Mouse (Mus musculus): ENCODE data around the gene Agpat3. TPM values are rescaled to one million over a fixed set of nuclear protein-coding genes. Genes with fewer than 3 reads are reported as not detected.
A peak's percentile ranks its signal among the peaks of the same experiment; 100 is the strongest.
"Not testable (repeated sequence)": the region's sequence is repeated elsewhere in the genome, so short reads cannot be mapped to it uniquely, and the experiment has no call there.

Agpat3 gene
- polyA plus RNA-seq, 1 experiment: 178 TPM

- Histone ChIP-seq H3K4me3 (ENCODE audit: low read depth, low read length) (no peak overlapping the region), H3K36me3 (ENCODE audit: control insufficient read depth, insufficient read depth, low read length) (no peaks in the 10 kb centered on the region), H3K27me3 (ENCODE audit: control insufficient read depth, insufficient read depth, low read length) (0 out of 2 replicates have a peak, but pooled peaks cover 4% of the 10 kb centered on the region), H3K4me1 (ENCODE audit: control insufficient read depth, insufficient read depth, insufficient read length, low read length) (peaks cover 3% of the 10 kb centered on the region; the same call in 1 of the 2 replicates), H3K27ac (ENCODE audit: insufficient read depth, low read depth, low read length) (no peak overlapping the region)
- 85% methylated on average over 2 of the region's 2 CpGs for WGBS
- no peak for TF ChIP-seq CTCF (IDR thresholded peaks at IDR 0.05; ENCODE audit: extremely low read depth, insufficient read length, insufficient replicate concordance, low read depth, low read length)
- no peak for TF ChIP-seq POLR2A (IDR thresholded peaks at IDR 0.05; ENCODE audit: low read depth, low read length)
Observed at GRCm38 (mm10) chr10:78361951-78362350, 9.7 kb upstream of the Agpat3 start.

DNA sequence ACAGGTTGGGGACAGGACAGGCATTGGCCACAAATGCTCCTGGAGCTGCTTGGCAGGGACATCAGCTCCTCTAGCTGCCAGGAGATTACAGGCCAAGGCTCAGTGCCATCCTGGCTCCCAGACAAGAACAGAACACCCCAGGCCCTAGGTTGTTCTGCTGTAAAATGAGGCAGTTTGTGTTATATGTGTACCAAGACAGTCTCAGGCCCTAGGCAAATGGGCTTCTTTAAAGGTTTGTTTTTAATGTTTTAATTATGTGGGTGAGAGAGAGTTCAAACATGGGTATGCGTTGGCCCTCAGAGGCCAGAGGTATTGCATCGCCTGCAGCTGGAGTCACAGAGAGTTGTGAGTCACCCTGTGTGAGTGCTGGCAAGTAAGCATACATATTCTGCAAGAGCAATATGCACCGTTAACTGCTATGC, 8.0 kb upstream of the Agpat3 start:
- H3K27me3 ChIP-seq (ENCODE audit: control insufficient read depth, insufficient read depth, low read length): no peaks in the 10 kb centered on the region
- TF ChIP-seq CTCF (IDR thresholded peaks at IDR 0.05; ENCODE audit: extremely low read depth, insufficient read length, insufficient replicate concordance, low read depth, low read length) (no peak), POLR2A (IDR thresholded peaks at IDR 0.05; ENCODE audit: low read depth, low read length) (no peak)
- H3K36me3 ChIP-seq (ENCODE audit: control insufficient read depth, insufficient read depth, low read length): no peaks in the 10 kb centered on the region
- H3K4me1 ChIP-seq (ENCODE audit: control insufficient read depth, insufficient read depth, insufficient read length, low read length): no peaks in the 10 kb centered on the region
- WGBS: 65% methylated on average over 3 of the region's 3 CpGs
- no peak overlapping the region for H3K4me3 ChIP-seq (ENCODE audit: low read depth, low read length)
- no peak overlapping the region for H3K27ac ChIP-seq (ENCODE audit: insufficient read depth, low read depth, low read length)

DNA sequence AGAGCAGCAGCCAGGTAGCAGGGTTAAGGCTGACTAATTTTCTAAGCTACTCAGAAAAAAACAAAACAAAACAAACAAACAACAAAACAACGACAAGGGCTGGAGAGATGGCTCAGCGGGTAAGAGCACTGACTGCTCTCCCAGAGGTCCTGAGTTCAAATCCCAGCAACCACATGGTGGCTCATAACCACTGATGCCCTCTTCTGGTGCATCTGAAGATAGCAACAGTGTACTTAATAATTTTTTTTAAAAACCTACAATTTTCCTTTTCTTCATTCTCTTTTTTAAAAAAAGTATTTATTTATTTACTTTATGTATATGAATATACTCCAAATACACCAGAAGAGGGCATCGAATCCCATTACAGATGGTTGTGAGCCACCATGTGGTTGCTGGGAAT, 6.7 kb upstream of the Agpat3 start:
- H3K27me3 ChIP-seq (ENCODE audit: control insufficient read depth, insufficient read depth, low read length); H3K4me1 ChIP-seq (ENCODE audit: control insufficient read depth, insufficient read depth, insufficient read length, low read length); H3K36me3 ChIP-seq (ENCODE audit: control insufficient read depth, insufficient read depth, low read length); H3K4me3 ChIP-seq (ENCODE audit: low read depth, low read length); H3K27ac ChIP-seq (ENCODE audit: insufficient read depth, low read depth, low read length): not testable (repeated sequence)
- TF ChIP-seq CTCF (IDR thresholded peaks at IDR 0.05; ENCODE audit: extremely low read depth, insufficient read length, insufficient replicate concordance, low read depth, low read length): peak; percentile 47; the same call in 1 of the 2 replicates
- 87% methylated on average over 3 of the region's 3 CpGs for WGBS

GRCm38 (mm10) chr10:78358266-78358665, 6.0 kb upstream of the Agpat3 start:
- Histone ChIP-seq H3K4me3 (ENCODE audit: low read depth, low read length) (no peak overlapping the region), H3K27me3 (ENCODE audit: control insufficient read depth, insufficient read depth, low read length) (no peaks in the 10 kb centered on the region), H3K27ac (ENCODE audit: insufficient read depth, low read depth, low read length) (no peak overlapping the region), H3K36me3 (ENCODE audit: control insufficient read depth, insufficient read depth, low read length) (no peaks in the 10 kb centered on the region), H3K4me1 (ENCODE audit: control insufficient read depth, insufficient read depth, insufficient read length, low read length) (no peaks in the 10 kb centered on the region)
- TF ChIP-seq POLR2A (IDR thresholded peaks at IDR 0.05; ENCODE audit: low read depth, low read length): no peak
- WGBS: 71% methylated on average over 4 of the region's 4 CpGs

- Histone ChIP-seq H3K27ac (ENCODE audit: insufficient read depth, low read depth, low read length) (no peak overlapping the region), H3K4me1 (ENCODE audit: control insufficient read depth, insufficient read depth, insufficient read length, low read length) (no peaks in the 10 kb centered on the region), H3K4me3 (ENCODE audit: low read depth, low read length) (no peak overlapping the region), H3K36me3 (ENCODE audit: control insufficient read depth, insufficient read depth, low read length) (no peaks in the 10 kb centered on the region), H3K27me3 (ENCODE audit: control insufficient read depth, insufficient read depth, low read length) (no peaks in the 10 kb centered on the region)
- TF ChIP-seq POLR2A (IDR thresholded peaks at IDR 0.05; ENCODE audit: low read depth, low read length) (no peak), CTCF (IDR thresholded peaks at IDR 0.05; ENCODE audit: extremely low read depth, insufficient read length, insufficient replicate concordance, low read depth, low read length) (no peak)
- 89% methylated on average over 5 of the region's 5 CpGs for WGBS
Observed at GRCm38 (mm10) chr10:78357742-78358141, 5.5 kb upstream of the Agpat3 start.

- Histone ChIP-seq H3K36me3 (ENCODE audit: control insufficient read depth, insufficient read depth, low read length) (no peaks in the 10 kb centered on the region), H3K27me3 (ENCODE audit: control insufficient read depth, insufficient read depth, low read length) (no peaks in the 10 kb centered on the region), H3K4me3 (ENCODE audit: low read depth, low read length) (no peak overlapping the region), H3K27ac (ENCODE audit: insufficient read depth, low read depth, low read length) (no peak overlapping the region), H3K4me1 (ENCODE audit: control insufficient read depth, insufficient read depth, insufficient read length, low read length) (peaks cover 2% of the 10 kb centered on the region; the same call in 1 of the 2 replicates)
- 76% methylated on average over 1 of the region's 1 CpGs for WGBS
- TF ChIP-seq CTCF (IDR thresholded peaks at IDR 0.05; ENCODE audit: extremely low read depth, insufficient read length, insufficient replicate concordance, low read depth, low read length): no peak
Observed at GRCm38 (mm10) chr10:78355931-78356593, 3.8 kb upstream of the Agpat3 start.

DNA sequence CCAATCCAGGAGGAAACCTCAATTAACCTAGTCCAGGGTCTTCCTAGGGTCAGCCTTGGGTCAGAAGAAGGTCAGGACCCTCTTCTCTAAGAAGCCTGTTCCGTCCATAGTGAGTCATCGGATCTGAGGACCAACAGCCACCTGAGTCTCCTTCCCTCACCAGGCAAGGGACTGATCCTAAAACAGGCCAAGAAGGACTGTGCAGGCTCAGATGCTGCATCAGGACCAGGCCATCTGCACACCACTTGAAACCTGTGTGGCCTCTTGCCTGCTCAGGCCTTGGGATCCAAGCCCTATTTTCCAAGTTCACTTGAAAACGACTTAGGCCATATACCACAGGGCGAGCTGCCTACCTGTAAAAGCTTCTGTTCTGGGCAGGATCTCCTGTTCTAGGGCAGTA, 907 bp upstream of the Agpat3 start:
- H3K27ac ChIP-seq (ENCODE audit: insufficient read depth, low read depth, low read length): no peak overlapping the region
- 0 out of 2 replicates have a peak, but pooled peaks cover 1% of the 10 kb centered on the region for H3K36me3 ChIP-seq (ENCODE audit: control insufficient read depth, insufficient read depth, low read length)
- WGBS: 92% methylated on average over 4 of the region's 4 CpGs
- no peak for TF ChIP-seq POLR2A (IDR thresholded peaks at IDR 0.05; ENCODE audit: low read depth, low read length)
- TF ChIP-seq CTCF (IDR thresholded peaks at IDR 0.05; ENCODE audit: extremely low read depth, insufficient read length, insufficient replicate concordance, low read depth, low read length): no peak
- H3K27me3 ChIP-seq (ENCODE audit: control insufficient read depth, insufficient read depth, low read length): no peaks in the 10 kb centered on the region
- H3K4me1 ChIP-seq (ENCODE audit: control insufficient read depth, insufficient read depth, insufficient read length, low read length): peaks cover 21% of the 10 kb centered on the region; the same call in 1 of the 2 replicates
- H3K4me3 ChIP-seq (ENCODE audit: low read depth, low read length): no peak overlapping the region

All from small intestine, adult 2 months (tissue).